Mouse (Mus musculus): ENCODE measurements at regions not wholly inside any gene's neighbourhood (a gene's known extent, or its start where the extent isn't known, plus 50 kb on each side); places are given as distances from the start of the nearest gene placed in this dataset.

GRCm38 (mm10) chr2:169060495-169060894 is 105.1 kb upstream of the Zfp64 start:
- Histone ChIP-seq H3K27me3 (no peaks in the 10 kb centered on the region), H3K27ac (no peak overlapping the region), H3K4me3 (replicated peaks) (no peak overlapping the region), H3K9me3 (peaks cover 4% of the 10 kb centered on the region; the same call in 1 of the 2 replicates), H3K4me2 (replicated peaks) (no peak overlapping the region), H3K9ac (replicated peaks) (no peak overlapping the region), H3K4me1 (replicated peaks) (peaks cover 3% of the 10 kb centered on the region), H3K36me3 (no peaks in the 10 kb centered on the region)
- WGBS, result 60% methylated on average over 13 of the region's 13 CpGs
- no peak for ATAC-seq

DNA sequence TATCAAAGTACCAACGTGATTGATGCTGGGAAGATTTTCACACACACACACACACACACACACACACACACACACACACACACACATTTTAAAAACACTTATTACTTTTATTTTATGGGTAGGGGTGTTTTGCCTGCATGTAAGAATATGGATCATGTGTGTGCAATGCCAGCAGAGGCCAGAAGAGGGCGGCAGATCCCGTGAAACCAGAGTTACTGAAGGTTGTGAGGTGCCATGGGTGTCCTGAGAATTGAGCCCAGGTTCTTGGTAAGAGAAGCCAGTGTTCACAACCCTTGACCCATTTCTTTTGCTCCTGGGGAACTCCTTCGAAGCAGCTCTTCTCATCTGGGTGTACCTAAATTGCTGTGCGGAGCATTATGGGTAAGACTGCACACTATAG is 102.4 kb upstream of the Zfp64 start:
- WGBS, result 72% methylated on average over 5 of the region's 5 CpGs
- Histone ChIP-seq H3K4me2 (replicated peaks) (no peak overlapping the region), H3K27me3 (no peaks in the 10 kb centered on the region), H3K4me1 (replicated peaks) (peaks cover 3% of the 10 kb centered on the region), H3K36me3 (no peaks in the 10 kb centered on the region), H3K9ac (replicated peaks) (no peak overlapping the region), H3K4me3 (replicated peaks) (no peak overlapping the region), H3K27ac (no peak overlapping the region), H3K9me3 (peaks cover 4% of the 10 kb centered on the region; the same call in 1 of the 2 replicates)
- no peak for ATAC-seq

DNA sequence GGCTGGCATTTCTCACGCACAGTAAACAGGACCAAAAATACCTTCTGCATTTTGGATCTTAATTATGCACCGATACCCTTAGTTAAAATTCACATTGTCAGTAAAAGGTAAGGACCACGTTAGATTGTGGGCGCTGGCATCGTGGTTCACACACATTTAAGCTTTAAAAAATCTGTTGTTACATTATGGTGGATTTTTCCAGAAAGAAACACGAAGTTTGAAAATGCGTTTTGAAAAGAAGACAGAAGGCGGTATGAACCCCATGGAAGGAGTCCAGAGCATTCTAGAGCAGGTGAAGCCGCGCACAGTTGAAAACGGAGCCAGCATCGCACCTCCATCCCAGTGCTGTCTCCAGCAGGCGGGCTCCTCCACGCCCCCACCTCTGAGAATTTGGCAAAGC is 94.6 kb upstream of the Zfp64 start:
- no peaks in the 10 kb centered on the region for H3K4me1 ChIP-seq (replicated peaks)
- H3K9ac ChIP-seq (replicated peaks), result no peak overlapping the region
- no peak for ATAC-seq
- 89% methylated on average over 14 of the region's 14 CpGs for WGBS
- no peak overlapping the region for H3K27ac ChIP-seq
- H3K36me3 ChIP-seq, result no peaks in the 10 kb centered on the region
- H3K4me2 ChIP-seq (replicated peaks), result no peak overlapping the region
- H3K4me3 ChIP-seq (replicated peaks), result no peak overlapping the region
- H3K9me3 ChIP-seq, result no peaks in the 10 kb centered on the region
- H3K27me3 ChIP-seq, result no peaks in the 10 kb centered on the region

DNA sequence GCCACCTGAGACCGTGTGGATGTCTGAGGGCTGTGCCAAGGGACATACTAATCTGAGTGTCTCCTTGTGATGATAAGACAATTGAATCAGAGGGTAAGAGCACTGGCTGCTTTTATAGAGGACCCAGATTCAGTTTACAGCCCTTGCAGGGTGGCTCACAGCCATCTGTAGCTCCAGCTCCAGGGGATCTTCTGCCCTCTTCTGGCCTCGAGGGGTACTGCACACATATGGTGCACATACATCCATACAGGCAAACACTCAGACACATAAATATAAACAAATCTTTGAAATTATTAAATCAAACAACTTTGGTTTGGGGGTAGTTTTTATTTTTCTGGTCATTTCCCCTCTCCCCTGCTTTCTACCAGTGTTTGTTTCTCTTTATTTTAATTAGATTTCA is 86.4 kb upstream of the Zfp64 start:
- no peaks in the 10 kb centered on the region for H3K36me3 ChIP-seq
- no peaks in the 10 kb centered on the region for H3K27me3 ChIP-seq
- peaks cover 8% of the 10 kb centered on the region for H3K4me1 ChIP-seq (replicated peaks)
- 0 out of 2 replicates have a peak, but pooled peaks cover 6% of the 10 kb centered on the region for H3K9me3 ChIP-seq
- H3K27ac ChIP-seq, result no peak overlapping the region
- 83% methylated on average over 2 of the region's 2 CpGs for WGBS
- no peak overlapping the region for H3K4me2 ChIP-seq (replicated peaks)
- H3K4me3 ChIP-seq (replicated peaks), result no peak overlapping the region
- no peak for ATAC-seq
- no peak overlapping the region for H3K9ac ChIP-seq (replicated peaks)

- Histone ChIP-seq H3K9me3 (0 out of 2 replicates have a peak, but pooled peaks cover 6% of the 10 kb centered on the region), H3K9ac (replicated peaks) (no peak overlapping the region), H3K4me3 (replicated peaks) (no peak overlapping the region), H3K4me2 (replicated peaks) (0 out of 2 replicates have a peak overlapping the region, but pooled peaks have one; percentile 1), H3K4me1 (replicated peaks) (peaks cover 14% of the 10 kb centered on the region), H3K36me3 (no peaks in the 10 kb centered on the region), H3K27me3 (no peaks in the 10 kb centered on the region), H3K27ac (peak overlapping the region; percentile 49)
- 35% methylated on average over 11 of the region's 11 CpGs for WGBS
- ATAC-seq, result peak; percentile 77
These were observed 82.6 kb upstream of the Zfp64 start for GRCm38 (mm10) chr2:169037975-169038374.

GRCm38 (mm10) chr2:169037519-169037918 is 82.1 kb upstream of the Zfp64 start:
- ATAC-seq, result peak; percentile 62; the same call in 1 of the 2 replicates
- H3K4me1 ChIP-seq (replicated peaks), result peaks cover 17% of the 10 kb centered on the region
- peak overlapping the region; percentile 65 for H3K27ac ChIP-seq
- 63% methylated on average over 9 of the region's 9 CpGs for WGBS
- no peak overlapping the region for H3K9ac ChIP-seq (replicated peaks)
- H3K27me3 ChIP-seq, result no peaks in the 10 kb centered on the region
- 0 out of 2 replicates have a peak overlapping the region, but pooled peaks have one; percentile 1 for H3K4me2 ChIP-seq (replicated peaks)
- no peaks in the 10 kb centered on the region for H3K36me3 ChIP-seq
- 0 out of 2 replicates have a peak, but pooled peaks cover 6% of the 10 kb centered on the region for H3K9me3 ChIP-seq
- H3K4me3 ChIP-seq (replicated peaks), result no peak overlapping the region

GRCm38 (mm10) chr2:169035315-169035714 is 79.9 kb upstream of the Zfp64 start:
- Histone ChIP-seq H3K4me3 (replicated peaks) (no peak overlapping the region), H3K36me3 (no peaks in the 10 kb centered on the region), H3K27me3 (no peaks in the 10 kb centered on the region), H3K9me3 (no peaks in the 10 kb centered on the region), H3K27ac (no peak overlapping the region), H3K4me1 (replicated peaks) (peaks cover 17% of the 10 kb centered on the region), H3K9ac (replicated peaks) (no peak overlapping the region), H3K4me2 (replicated peaks) (no peak overlapping the region)
- no peak for ATAC-seq
- WGBS, result 33% methylated on average over 3 of the region's 3 CpGs

GRCm38 (mm10) chr2:169033997-169034396 is 78.6 kb upstream of the Zfp64 start:
- Histone ChIP-seq H3K36me3 (no peaks in the 10 kb centered on the region), H3K9ac (replicated peaks) (no peak overlapping the region), H3K27me3 (no peaks in the 10 kb centered on the region), H3K4me1 (replicated peaks) (peaks cover 17% of the 10 kb centered on the region), H3K4me3 (replicated peaks) (no peak overlapping the region), H3K4me2 (replicated peaks) (no peak overlapping the region), H3K27ac (peak overlapping the region; percentile 2; the same call in 1 of the 2 replicates), H3K9me3 (no peaks in the 10 kb centered on the region)
- no peak for ATAC-seq
- 48% methylated on average over 18 of the region's 18 CpGs for WGBS

DNA sequence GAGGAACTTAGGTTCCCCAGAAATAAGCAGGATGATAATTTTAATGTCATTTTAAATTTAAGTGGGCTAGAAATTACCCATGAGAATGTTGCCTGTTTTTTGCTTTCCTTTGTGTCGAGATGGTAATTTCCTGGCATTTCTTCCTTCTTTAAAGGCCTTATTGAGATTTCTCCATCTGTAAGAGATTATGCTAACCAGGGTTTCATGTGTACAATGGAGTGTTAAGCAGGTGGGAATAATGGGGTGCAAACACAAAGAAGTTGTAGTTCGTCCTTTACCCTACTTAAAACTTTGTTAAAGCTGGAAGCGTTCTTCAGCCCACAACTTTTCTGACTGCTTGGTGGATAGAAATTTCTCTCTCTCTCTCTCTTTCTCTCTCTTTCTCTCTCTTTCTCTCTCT is 77.8 kb upstream of the Zfp64 start:
- no peaks in the 10 kb centered on the region for H3K27me3 ChIP-seq
- H3K27ac ChIP-seq, result no peak overlapping the region
- H3K4me3 ChIP-seq (replicated peaks), result no peak overlapping the region
- peaks cover 17% of the 10 kb centered on the region for H3K4me1 ChIP-seq (replicated peaks)
- no peaks in the 10 kb centered on the region for H3K36me3 ChIP-seq
- no peak overlapping the region for H3K9ac ChIP-seq (replicated peaks)
- no peak for ATAC-seq
- 20% methylated on average over 3 of the region's 3 CpGs for WGBS
- no peak overlapping the region for H3K4me2 ChIP-seq (replicated peaks)
- H3K9me3 ChIP-seq, result no peaks in the 10 kb centered on the region

DNA sequence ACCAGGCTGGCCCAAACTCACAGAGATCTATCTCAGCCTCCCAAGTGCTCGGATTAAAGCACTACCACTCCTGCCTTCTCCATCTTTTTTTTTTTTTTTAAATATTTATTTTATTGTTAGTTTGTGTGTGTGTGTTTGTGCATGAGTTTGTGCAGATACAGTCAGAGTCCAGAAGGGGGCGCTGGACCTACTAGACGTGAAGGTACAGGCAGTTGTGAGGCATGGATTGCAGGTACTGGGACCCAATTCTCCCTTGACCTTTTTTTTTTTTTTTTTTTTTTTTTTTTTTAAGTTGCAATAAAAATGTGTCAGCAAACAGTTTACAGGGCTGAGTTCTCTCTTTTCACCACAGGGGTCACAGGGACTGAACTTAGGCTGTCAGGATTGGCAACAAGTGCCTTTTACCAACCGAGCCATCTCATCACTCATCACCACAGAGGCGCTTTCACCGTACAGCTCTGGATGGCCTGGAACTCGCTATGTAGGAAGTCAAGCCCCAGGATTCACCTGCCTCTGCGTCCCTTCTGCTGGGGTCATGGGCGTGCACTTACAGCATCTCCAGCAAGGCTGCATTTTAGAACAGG is 73.2 kb upstream of the Zfp64 start:
- Histone ChIP-seq H3K4me2 (replicated peaks) (no peak overlapping the region), H3K9ac (replicated peaks) (no peak overlapping the region), H3K4me1 (replicated peaks) (0 out of 2 replicates have a peak, but pooled peaks cover 3% of the 10 kb centered on the region), H3K36me3 (no peaks in the 10 kb centered on the region), H3K4me3 (replicated peaks) (no peak overlapping the region), H3K27me3 (no peaks in the 10 kb centered on the region), H3K27ac (no peak overlapping the region), H3K9me3 (no peaks in the 10 kb centered on the region)
- ATAC-seq, result no peak
- WGBS, result 82% methylated on average over 9 of the region's 9 CpGs

DNA sequence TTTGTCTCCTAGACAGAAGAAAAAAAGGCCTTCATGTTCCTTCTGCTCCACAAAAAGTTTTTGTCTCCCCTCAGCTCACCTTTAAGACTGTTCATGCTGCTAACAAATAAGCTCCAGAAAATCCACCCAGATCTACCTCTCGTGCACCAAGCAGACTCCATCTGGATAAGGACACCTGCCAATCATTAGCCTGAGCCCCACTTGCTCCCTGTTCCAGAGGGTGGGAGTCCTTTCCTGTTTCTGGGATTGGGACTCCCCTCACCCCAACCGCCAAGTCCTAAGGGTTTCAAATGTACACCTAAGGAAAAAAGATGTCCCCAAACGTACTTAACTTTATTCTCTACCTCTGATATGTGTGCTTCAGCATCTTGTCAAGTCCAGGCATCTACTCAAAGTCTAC is 63.6 kb upstream of the Zfp64 start:
- H3K9ac ChIP-seq (replicated peaks), result no peak overlapping the region
- H3K36me3 ChIP-seq, result no peaks in the 10 kb centered on the region
- 0 out of 2 replicates have a peak, but pooled peaks cover 8% of the 10 kb centered on the region for H3K9me3 ChIP-seq
- no peak for ATAC-seq
- H3K27me3 ChIP-seq, result no peaks in the 10 kb centered on the region
- H3K4me1 ChIP-seq (replicated peaks), result no peaks in the 10 kb centered on the region
- H3K27ac ChIP-seq, result no peak overlapping the region
- H3K4me3 ChIP-seq (replicated peaks), result no peak overlapping the region
- WGBS, result 68% methylated on average over 3 of the region's 3 CpGs
- H3K4me2 ChIP-seq (replicated peaks), result no peak overlapping the region

DNA sequence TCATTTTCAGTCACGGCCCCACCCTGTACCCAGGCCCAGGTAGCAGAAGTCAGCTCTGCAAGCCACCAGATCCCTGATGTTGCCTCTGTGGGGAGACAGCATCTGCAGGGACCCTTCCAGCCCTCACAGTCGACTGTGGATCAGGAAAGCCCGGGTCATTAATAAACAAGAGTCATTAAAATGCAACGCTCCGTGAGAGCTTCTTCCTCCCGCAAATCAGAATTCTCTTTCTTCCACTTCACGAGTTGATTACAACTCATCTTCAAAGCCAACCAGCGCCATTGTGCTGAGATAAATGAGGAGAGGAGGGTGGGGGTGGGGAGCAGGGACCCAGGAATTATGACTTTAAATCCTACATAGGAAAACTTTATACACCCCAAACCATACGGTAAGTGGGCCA is 54.9 kb upstream of the Zfp64 start:
- Histone ChIP-seq H3K27ac (peak overlapping the region; percentile 57), H3K4me1 (replicated peaks) (peaks cover 20% of the 10 kb centered on the region), H3K27me3 (no peaks in the 10 kb centered on the region), H3K4me2 (replicated peaks) (no peak overlapping the region), H3K36me3 (no peaks in the 10 kb centered on the region), H3K9me3 (0 out of 2 replicates have a peak, but pooled peaks cover 1% of the 10 kb centered on the region), H3K4me3 (replicated peaks) (no peak overlapping the region), H3K9ac (replicated peaks) (no peak overlapping the region)
- 32% methylated on average over 9 of the region's 9 CpGs for WGBS
- ATAC-seq, result no peak; the same call in 1 of the 2 replicates

GRCm38 (mm10) chr2:169008756-169009155 is 53.4 kb upstream of the Zfp64 start:
- H3K9me3 ChIP-seq, result no peaks in the 10 kb centered on the region
- WGBS, result 80% methylated on average over 20 of the region's 20 CpGs
- H3K4me1 ChIP-seq (replicated peaks), result peaks cover 20% of the 10 kb centered on the region
- H3K27me3 ChIP-seq, result no peaks in the 10 kb centered on the region
- peak overlapping the region; percentile 56 for H3K27ac ChIP-seq
- no peak overlapping the region for H3K4me3 ChIP-seq (replicated peaks)
- 0 out of 2 replicates have a peak, but pooled peaks have one; percentile 34 for ATAC-seq
- no peaks in the 10 kb centered on the region for H3K36me3 ChIP-seq
- H3K4me2 ChIP-seq (replicated peaks), result no peak overlapping the region
- H3K9ac ChIP-seq (replicated peaks), result no peak overlapping the region
